Mouse (Mus musculus) lung, embryonic 14.5 days (tissue): ENCODE data around the gene Cdc14b. TPM values are rescaled to one million over a fixed set of nuclear protein-coding genes. Genes with fewer than 3 reads are reported as not detected.

Experiments
- ATAC-seq: fragments of 200-750 bp; cut with Nextera tagmentation; 2 replicates; pipeline ENCODE4 v1.8.0; 2017; ENCODE audit warnings: mild to moderate bottlenecking, moderate TSS enrichment, moderate library complexity; ENCODE audit not compliant: insufficient read depth
- DNase-seq: peaks from one replicate; pipeline ENCODE4 v3.0.0-alpha.2; 2015
- H3K27ac ChIP-seq: fragments of 300-500 bp; sonication (generic); 2 replicates; pipeline ENCODE4 v1.5.1; 2014; ENCODE audit warnings: low read depth, mild to moderate bottlenecking, moderate library complexity
- H3K27me3 ChIP-seq: fragments of 300-500 bp; sonication (generic); 2 replicates; pipeline ENCODE4 v1.6.1; 2014; ENCODE audit warnings: low read length, control low read depth; ENCODE audit not compliant: insufficient read depth
- H3K36me3 ChIP-seq: fragments of 300-500 bp; sonication (generic); 2 replicates; pipeline ENCODE4 v1.6.1; 2014; ENCODE audit warnings: control low read depth; ENCODE audit not compliant: insufficient read depth
- H3K4me1 ChIP-seq: fragments of 300-500 bp; sonication (generic); 2 replicates; pipeline ENCODE4 v1.6.1; 2014; ENCODE audit warnings: antibody characterized with exemption, control low read depth; ENCODE audit not compliant: insufficient read depth
- H3K4me2 ChIP-seq: fragments of 300-500 bp; sonication (generic); 2 replicates; pipeline ENCODE4 v1.6.1; 2014; ENCODE audit warnings: mild to moderate bottlenecking
- H3K4me3 ChIP-seq: fragments of 300-500 bp; sonication (generic); 2 replicates; pipeline ENCODE4 v1.5.1; 2014; ENCODE audit warnings: low read depth, low read length
- H3K9ac ChIP-seq: fragments of 300-500 bp; sonication (generic); 2 replicates; pipeline ENCODE4 v1.6.1; 2014
- H3K9me3 ChIP-seq: fragments of 300-500 bp; sonication (generic); 2 replicates; pipeline ENCODE4 v1.6.1; 2016; ENCODE audit warnings: low read depth, low read length, control low read depth
- CTCF ChIP-seq: IDR thresholded peaks from 2 replicates; pipeline ENCODE4 v1.5.1; 2016; ENCODE audit warnings: antibody characterized with exemption, low read depth
- whole genome bisulfite sequencing: fragments of 180-500 bp; shearing (Covaris S2); extraction: QIAGEN DNeasy Blood & Tissue Kit; methylation state at CpG from one replicate; pipeline ENCODE4 v1.1.7; 2014; 5-methylcytosine and 5-hydroxymethylcytosine counted together
- polyA plus RNA-seq: library from polyadenylated mRNA; unstranded; fragments of >200 nt; fragmentation: Nextera tagmentation; extraction: Ambion mirVana; gene quantifications from 2 replicates; pipeline ENCODE4 v1.2.1, GENCODE M21; 2014

Gene Cdc14b
- polyA plus RNA-seq, 1 experiment from 2014 or later = 20.3 TPM

DNA sequence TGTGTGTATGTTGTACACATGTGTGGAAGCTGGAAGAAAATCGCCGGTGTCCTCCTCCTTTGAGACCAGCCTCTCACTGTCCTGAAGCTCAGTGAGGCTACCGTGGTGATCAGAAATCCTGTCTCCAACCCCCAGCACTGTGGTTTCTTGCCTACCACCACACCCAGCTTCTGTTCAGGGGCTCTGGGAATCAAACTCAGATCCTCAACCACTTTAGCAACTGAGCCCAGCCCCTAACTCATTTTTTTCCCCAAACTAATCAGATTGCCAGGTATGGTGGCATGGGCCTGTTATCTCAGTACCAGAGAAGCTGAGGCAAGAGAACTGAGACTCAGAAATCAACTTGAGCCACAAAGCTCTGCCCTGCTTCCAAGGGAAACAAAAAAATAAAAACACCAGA, 39.3 kb downstream of the Cdc14b start:
- Histone ChIP-seq H3K4me2 (no peak overlapping the region), H3K9ac (no peak overlapping the region), H3K9me3 (no peaks in the 10 kb centered on the region), H3K36me3 (no peaks in the 10 kb centered on the region), H3K4me1 (no peaks in the 10 kb centered on the region), H3K4me3 (no peak overlapping the region), H3K27me3 (no peaks in the 10 kb centered on the region), H3K27ac (no peak overlapping the region)
- DNase-seq = no peak
- TF ChIP-seq CTCF = no peak
- ATAC-seq = no peak
- 54% methylated on average over 3 of the region's 3 CpGs for WGBS

DNA sequence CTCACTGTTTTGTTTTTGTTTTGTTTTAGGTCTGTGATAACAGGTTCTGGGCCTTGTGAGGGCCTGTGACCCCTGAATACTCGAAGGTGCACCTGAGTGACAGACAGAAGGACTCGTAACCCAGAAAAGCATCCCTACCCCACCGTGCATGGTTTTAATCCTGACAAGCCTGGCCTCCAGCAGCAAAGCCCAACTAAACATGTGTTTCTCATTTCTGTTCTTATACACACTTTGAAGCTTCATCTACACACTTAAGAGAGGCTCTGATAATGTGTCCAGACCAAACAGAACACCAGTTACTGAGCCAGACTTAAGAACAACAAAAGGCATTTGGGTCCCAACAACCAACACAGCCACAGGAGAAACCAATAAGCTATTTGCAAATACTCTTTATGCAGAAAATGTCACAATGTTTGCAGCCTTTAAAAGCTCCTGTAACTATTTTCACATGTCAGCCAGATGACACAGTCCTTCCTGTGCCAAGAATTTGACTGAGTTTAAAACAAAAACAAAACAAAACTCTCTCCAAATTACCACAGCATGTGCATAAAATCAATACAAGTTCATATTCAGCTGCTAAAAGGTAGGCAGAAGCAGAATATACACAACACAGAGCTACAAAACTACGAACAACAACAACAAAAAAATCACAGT, 39.9 kb downstream of the Cdc14b start:
- DNase-seq (peak; percentile 47), ATAC-seq (no peak)
- Histone ChIP-seq H3K27me3 (no peaks in the 10 kb centered on the region), H3K36me3 (no peaks in the 10 kb centered on the region), H3K9me3 (no peaks in the 10 kb centered on the region), H3K4me3 (no peak overlapping the region), H3K4me2 (no peak overlapping the region), H3K9ac (no peak overlapping the region), H3K27ac (no peak overlapping the region; the same call in 1 of the 2 replicates), H3K4me1 (no peaks in the 10 kb centered on the region)
- WGBS = 47% methylated on average over 4 of the region's 4 CpGs
- TF ChIP-seq CTCF = no peak

DNA sequence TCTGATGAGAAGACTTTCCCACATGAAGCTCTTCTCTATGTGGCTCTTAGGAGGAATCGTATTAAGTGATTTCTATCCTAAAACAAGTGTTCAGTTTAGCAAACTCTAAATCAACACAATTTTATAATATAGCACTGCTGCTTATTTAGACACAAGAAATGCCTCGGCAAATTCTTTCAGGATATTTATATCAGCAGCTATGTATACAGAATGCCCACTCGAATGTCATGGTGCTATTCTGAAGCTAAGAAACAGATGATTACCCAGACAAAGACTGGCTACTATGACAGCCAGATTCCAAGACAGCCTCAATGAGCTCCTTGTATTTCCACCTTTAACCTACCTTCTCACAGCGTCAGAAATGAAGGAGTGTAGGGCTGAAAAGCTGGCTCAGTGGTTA, 42.0 kb downstream of the Cdc14b start:
- ATAC-seq (no peak), DNase-seq (no peak)
- no peak overlapping the region for H3K4me3 ChIP-seq
- H3K27ac ChIP-seq = no peak overlapping the region
- H3K4me1 ChIP-seq = no peaks in the 10 kb centered on the region
- TF ChIP-seq CTCF = no peak
- H3K36me3 ChIP-seq = no peaks in the 10 kb centered on the region
- no peaks in the 10 kb centered on the region for H3K27me3 ChIP-seq
- no peak overlapping the region for H3K9ac ChIP-seq
- H3K4me2 ChIP-seq = no peak overlapping the region
- 72% methylated on average over 4 of the region's 4 CpGs for WGBS
- H3K9me3 ChIP-seq = no peaks in the 10 kb centered on the region

DNA sequence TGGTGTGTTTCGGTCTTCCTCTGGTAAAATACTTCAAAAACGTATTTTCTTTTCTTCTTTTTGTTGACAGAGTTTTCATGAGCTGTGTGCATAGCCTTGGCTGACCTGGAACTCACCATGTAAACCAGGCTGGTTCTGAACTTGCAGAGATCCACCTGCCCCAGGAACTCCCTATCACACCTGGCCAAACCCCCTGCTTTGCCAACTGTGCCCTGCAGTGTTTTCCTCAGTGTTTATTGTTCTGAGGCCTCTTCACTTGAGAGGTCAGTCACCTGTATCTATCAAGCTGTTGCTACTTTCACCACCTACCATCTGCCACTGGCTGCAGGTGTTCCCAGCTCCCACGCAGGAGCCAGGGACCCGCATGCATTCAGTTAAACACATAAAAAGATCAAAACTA, 48.4 kb downstream of the Cdc14b start:
- H3K27ac ChIP-seq = no peak overlapping the region
- no peak overlapping the region for H3K9ac ChIP-seq
- H3K9me3 ChIP-seq = no peaks in the 10 kb centered on the region
- H3K27me3 ChIP-seq = no peaks in the 10 kb centered on the region
- H3K4me3 ChIP-seq = no peak overlapping the region
- 67% methylated on average over 4 of the region's 4 CpGs for whole genome bisulfite sequencing
- H3K4me2 ChIP-seq = no peak overlapping the region
- ATAC-seq = no peak
- no peak for TF ChIP-seq CTCF
- H3K4me1 ChIP-seq = no peaks in the 10 kb centered on the region
- no peak for DNase-seq
- no peaks in the 10 kb centered on the region for H3K36me3 ChIP-seq

DNA sequence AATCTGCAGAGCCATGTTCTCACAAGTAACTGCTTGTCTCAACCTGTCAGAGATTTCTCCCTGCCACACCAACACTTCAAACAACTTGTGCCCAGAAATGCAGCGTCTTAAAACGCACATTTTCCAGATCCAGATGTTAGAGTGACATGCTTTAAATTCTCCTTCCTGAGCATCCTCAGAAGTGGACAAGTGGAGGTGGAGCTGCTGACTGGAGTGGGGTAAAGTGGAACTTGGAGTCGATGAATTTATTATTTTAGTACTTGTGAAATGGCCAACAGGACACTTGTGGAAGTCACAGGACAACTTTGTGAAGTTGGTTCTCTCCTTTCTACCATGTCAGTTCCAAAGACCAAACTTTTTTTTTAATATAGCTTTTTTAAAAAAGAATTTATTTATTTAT, 49.4 kb downstream of the Cdc14b start:
- no peaks in the 10 kb centered on the region for H3K9me3 ChIP-seq
- no peaks in the 10 kb centered on the region for H3K27me3 ChIP-seq
- TF ChIP-seq CTCF = no peak
- no peak overlapping the region for H3K4me2 ChIP-seq
- no peaks in the 10 kb centered on the region for H3K36me3 ChIP-seq
- H3K4me1 ChIP-seq = no peaks in the 10 kb centered on the region
- no peak for ATAC-seq
- no peak for DNase-seq
- H3K27ac ChIP-seq = no peak overlapping the region
- no peak overlapping the region for H3K4me3 ChIP-seq
- no peak overlapping the region for H3K9ac ChIP-seq
- 48% methylated on average over 3 of the region's 3 CpGs for WGBS

DNA sequence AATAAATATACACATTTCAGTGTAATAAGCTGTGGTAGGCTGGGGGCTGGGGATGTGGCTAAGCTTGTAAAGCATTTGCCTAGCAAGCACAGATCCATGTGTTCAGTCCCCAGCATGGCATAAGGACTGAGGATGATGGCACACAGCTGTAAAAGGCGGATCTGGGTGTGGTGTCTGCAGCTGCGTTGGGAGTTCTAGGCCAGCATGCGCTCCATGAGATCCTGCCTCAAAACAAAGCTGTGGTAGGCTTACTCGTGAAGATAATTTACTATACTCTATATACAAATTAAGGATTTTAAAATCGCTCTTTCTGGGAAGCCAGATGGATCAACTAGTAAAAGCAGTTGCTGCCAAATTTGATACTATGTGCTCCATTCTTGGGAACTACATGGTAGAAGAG, 60.2 kb downstream of the Cdc14b start:
- no peak overlapping the region for H3K4me2 ChIP-seq
- ATAC-seq = no peak
- no peak overlapping the region for H3K9ac ChIP-seq
- no peak for DNase-seq
- no peaks in the 10 kb centered on the region for H3K9me3 ChIP-seq
- no peaks in the 10 kb centered on the region for H3K27me3 ChIP-seq
- H3K36me3 ChIP-seq = peaks cover 8% of the 10 kb centered on the region; the same call in 1 of the 2 replicates
- no peaks in the 10 kb centered on the region for H3K4me1 ChIP-seq
- H3K27ac ChIP-seq = no peak overlapping the region
- H3K4me3 ChIP-seq = no peak overlapping the region
- 89% methylated on average over 5 of the region's 5 CpGs for WGBS
- no peak for TF ChIP-seq CTCF

DNA sequence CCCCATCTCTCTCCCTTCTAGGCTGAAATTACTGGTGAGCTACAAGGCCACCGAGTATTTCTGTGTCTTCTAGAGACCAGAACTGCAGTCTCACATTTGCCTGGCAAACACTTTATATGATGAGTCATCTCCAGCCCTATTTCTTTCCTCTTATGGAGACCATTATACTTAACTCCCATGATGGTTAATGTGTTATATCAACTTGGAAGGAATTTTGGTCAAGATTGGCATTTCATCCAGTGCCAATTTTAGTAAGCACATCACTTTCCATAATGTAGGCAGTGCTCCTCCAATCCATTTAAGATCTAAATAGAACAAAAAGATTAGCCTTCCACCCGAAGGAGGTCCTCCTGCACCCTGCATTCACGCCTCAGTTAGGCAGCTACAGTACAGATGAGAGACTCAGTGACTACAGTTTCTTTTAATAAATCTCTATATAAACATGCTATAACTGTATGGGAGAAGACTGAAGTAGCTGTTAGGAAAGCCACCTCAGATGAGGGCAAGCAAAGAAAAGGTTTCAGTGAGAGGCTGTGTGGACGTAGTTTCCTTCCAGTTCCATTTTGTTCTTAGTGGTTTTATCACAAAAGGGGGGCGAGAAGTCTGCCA, 63.0 kb downstream of the Cdc14b start:
- H3K4me2 ChIP-seq = no peak overlapping the region
- no peak overlapping the region for H3K27ac ChIP-seq
- H3K4me3 ChIP-seq = no peak overlapping the region
- H3K27me3 ChIP-seq = no peaks in the 10 kb centered on the region
- DNase-seq (no peak), ATAC-seq (no peak)
- peaks cover 8% of the 10 kb centered on the region; the same call in 1 of the 2 replicates for H3K36me3 ChIP-seq
- TF ChIP-seq CTCF = no peak
- WGBS = 85% methylated on average over 5 of the region's 5 CpGs
- H3K4me1 ChIP-seq = no peaks in the 10 kb centered on the region
- no peaks in the 10 kb centered on the region for H3K9me3 ChIP-seq
- no peak overlapping the region for H3K9ac ChIP-seq
